Mouse (Mus musculus) kidney, adult 2 months (tissue): ENCODE results near the gene Dctn2.

Experiments
- CTCF ChIP-seq: fragments of 200-500 bp; conservative IDR thresholded peaks from 2 replicates; pipeline ENCODE4 v1.5.1; 2011; ENCODE audit warnings: low read depth, mild to moderate bottlenecking, control low read depth, low read length, moderate library complexity, mixed read lengths; ENCODE audit not compliant: insufficient read depth, insufficient read length
- POLR2A ChIP-seq: fragments of 200-500 bp; IDR thresholded peaks from one replicate; pipeline ENCODE4 v1.6.1; 2011; ENCODE audit warnings: low read depth, low read length, control low read depth

DNA sequence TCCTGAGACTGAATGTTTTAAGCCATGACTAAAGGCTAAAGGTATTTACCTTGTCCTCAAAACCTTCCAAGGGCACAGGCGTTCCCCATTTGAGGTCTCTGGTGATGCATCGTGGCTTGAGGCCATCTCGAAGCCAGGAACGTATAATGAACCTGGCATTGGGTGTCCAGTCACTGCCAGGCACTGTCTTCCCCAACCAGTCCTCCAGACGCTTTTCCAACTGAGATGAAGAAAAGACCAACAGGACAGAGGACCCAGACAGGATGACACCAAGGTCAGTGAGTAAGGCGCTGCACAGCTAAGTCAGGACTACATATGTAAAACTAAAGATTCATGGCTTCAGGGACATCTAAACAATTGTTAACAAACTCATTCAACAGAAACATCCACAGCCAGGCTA is 34.2 kb downstream of the Dctn2 start:
- TF ChIP-seq CTCF (no peak), POLR2A (no peak)
